Comparison of ENCODE assay signal across 7 mouse cellular contexts in the genomic region with DNA sequence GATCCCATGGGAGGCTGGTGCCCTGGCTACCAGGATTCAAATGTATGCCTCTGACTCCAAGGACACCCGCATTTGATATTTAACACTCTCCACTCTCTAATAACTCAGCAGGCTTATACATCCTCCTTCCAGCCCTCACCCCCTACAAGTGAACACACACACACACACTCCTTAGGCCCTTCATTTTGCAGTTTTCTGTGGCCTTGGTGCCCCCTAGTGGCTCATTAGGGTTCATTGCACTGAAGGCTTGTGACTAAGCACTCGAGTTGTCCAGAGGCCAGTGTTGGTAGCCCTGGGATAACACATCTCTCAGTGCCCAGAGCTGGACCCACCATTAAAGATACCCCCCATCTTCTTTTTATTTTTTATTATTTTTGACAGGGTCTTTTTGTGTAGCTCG. TPM values are rescaled to one million over a fixed set of nuclear protein-coding genes. Genes with fewer than 3 reads are reported as not detected.
A peak's percentile ranks its signal among the peaks of the same experiment; 100 is the strongest.
DNase-seq lines count a peak whose midpoint lies in the region.

No protein-coding gene starts in this region.

- DNase-seq in T-cell, adult 2 months (ENCODE audit: low spot score), result peak; percentile 60
- DNase-seq in cerebellum, adult 9-11 months, result peak; percentile 49
- peak; percentile 53 to 69 for DNase-seq in frontal cortex, postnatal 14 days (ENCODE audit: low spot score in 2 of 2)
- peak; percentile 84 for DNase-seq in induced T-regulatory cell, adult 2 months (ENCODE audit: low read depth)
- DNase-seq in left cerebral cortex, postnatal 14 days (ENCODE audit: low spot score in 2 of 2), result peak; percentile 77 to 85
- peak; percentile 70 for DNase-seq in mesoderm, embryonic 11.5 days (ENCODE audit: low read depth, low spot score)
- peak; percentile 57 for DNase-seq in right cerebral cortex, postnatal 25 days

- intact Hi-C loops in left cerebral cortex, postnatal 14 days (cut with DNase I), result loop anchor here (1.0 to 10.0 kb wide), 3 partner anchors 41 to 179 kb away; no protein-coding TSS in a partner anchor

RNA-seq across cellular contexts. Expression of gene Lamtor5, which starts 4.8 kb away (rescaled TPM):
- total RNA-seq in left cerebral cortex, postnatal 14 days (2021), result 10 to 100 TPM; 64.9 to 65.7 TPM

RNA-seq across cellular contexts. Expression of gene Slc16a4, which starts 17.2 kb away (rescaled TPM):
- total RNA-seq in left cerebral cortex, postnatal 14 days (2021), result 1 to 10 TPM; 2.4 to 2.7 TPM

RNA-seq across cellular contexts. Expression of gene Prok1, which starts 34.3 kb away (rescaled TPM):
- total RNA-seq in left cerebral cortex, postnatal 14 days (2021), result not detected

RNA-seq across cellular contexts. Expression of gene A630076J17Rik, which starts 43.4 kb away (rescaled TPM):
- total RNA-seq in left cerebral cortex, postnatal 14 days (2021), result not detected

RNA-seq across cellular contexts. Expression of gene Cym, which starts 52.3 kb away (rescaled TPM):
- not detected for total RNA-seq in left cerebral cortex, postnatal 14 days (2021)

Comparison
In these comparisons a context has a peak if more than half of its experiments do, and no peak if none do; other contexts are left out.
1. Peak in every context shown above with its lines: DNase-seq.